Mouse (Mus musculus) midbrain, embryonic 14.5 days (tissue): ENCODE data around the gene Igdcc3. TPM values are rescaled to one million over a fixed set of nuclear protein-coding genes. Genes with fewer than 3 reads are reported as not detected.

Source experiments
- ATAC-seq: fragments of 200-750 bp; cut with Nextera tagmentation; 2 replicates; pipeline ENCODE4 v1.8.0; 2017; ENCODE audit warnings: moderate number of reproducible peaks, moderate library complexity; ENCODE audit not compliant: low FRiP score, low TSS enrichment
- DNase-seq: peaks from one replicate; pipeline ENCODE4 v3.0.0-alpha.2; 2015
- H3K27ac ChIP-seq: fragments of 300-500 bp; sonication (generic); replicated peaks from 2 replicates; pipeline ENCODE4 v1.5.1; 2014; ENCODE audit warnings: mild to moderate bottlenecking, low read depth, low read length, moderate library complexity
- H3K27me3 ChIP-seq: fragments of 300-500 bp; sonication (generic); 2 replicates; pipeline ENCODE4 v1.6.1; 2014; ENCODE audit warnings: low read length, control low read depth, mixed read lengths; ENCODE audit not compliant: control insufficient read depth, insufficient read depth
- H3K36me3 ChIP-seq: fragments of 300-500 bp; sonication (generic); 2 replicates; pipeline ENCODE4 v1.6.1; 2014; ENCODE audit warnings: low read length, control low read depth; ENCODE audit not compliant: control insufficient read depth, insufficient read depth
- H3K4me1 ChIP-seq: fragments of 300-500 bp; sonication (generic); 2 replicates; pipeline ENCODE4 v1.6.1; 2014; ENCODE audit warnings: mild to moderate bottlenecking, antibody characterized with exemption, low read length, control low read depth; ENCODE audit not compliant: control insufficient read depth, insufficient read depth
- H3K4me2 ChIP-seq: fragments of 300-500 bp; sonication (generic); 2 replicates; pipeline ENCODE4 v1.6.1; 2014; ENCODE audit warnings: mild to moderate bottlenecking, low read length, moderate library complexity
- H3K4me3 ChIP-seq: fragments of 300-500 bp; sonication (generic); replicated peaks from 2 replicates; pipeline ENCODE4 v1.5.1; 2014; ENCODE audit warnings: low read depth, low read length
- H3K9ac ChIP-seq: fragments of 300-500 bp; sonication (generic); replicated peaks from 2 replicates; pipeline ENCODE4 v1.6.1; 2014; ENCODE audit warnings: mild to moderate bottlenecking, low read length, moderate library complexity
- H3K9me3 ChIP-seq: fragments of 300-500 bp; sonication (generic); 2 replicates; pipeline ENCODE4 v1.6.1; 2016; ENCODE audit warnings: low read length, control low read depth, mixed read lengths; ENCODE audit not compliant: control insufficient read depth
- WGBS: fragments of 180-500 bp; shearing (Covaris S2); extraction: QIAGEN DNeasy Blood & Tissue Kit; methylation state at CpG from one replicate; pipeline ENCODE4 v1.1.7; 2014; 5-methylcytosine and 5-hydroxymethylcytosine counted together
- polyA plus RNA-seq: library from polyadenylated mRNA; unstranded; fragments of >200 nt; fragmentation: Nextera tagmentation; extraction: Ambion mirVana; gene quantifications from 2 replicates; pipeline ENCODE4 v1.2.1, GENCODE M21; 2014

Igdcc3 gene
- polyA plus RNA-seq, 1 experiment from 2014 or later, result 14.1 TPM

GRCm38 (mm10) chr9:65109132-65110072 is 31.6 kb upstream of the Igdcc3 start:
- ATAC-seq, result peak; percentile 87
- WGBS, result 6% methylated on average over 24 of the region's 24 CpGs
- Histone ChIP-seq H3K36me3 (peaks cover 5% of the 10 kb centered on the region; the same call in 1 of the 2 replicates), H3K4me3 (no peak overlapping the region), H3K9ac (peak overlapping the region; percentile 29; the same call in 1 of the 2 replicates), H3K27me3 (no peaks in the 10 kb centered on the region), H3K4me1 (peaks cover 20% of the 10 kb centered on the region), H3K27ac (peak overlapping the region; percentile 87), H3K4me2 (peak overlapping the region; percentile 43), H3K9me3 (no peaks in the 10 kb centered on the region)
- peak; percentile 80 for DNase-seq

- Histone ChIP-seq H3K4me3 (no peak overlapping the region), H3K4me1 (peaks cover 20% of the 10 kb centered on the region), H3K36me3 (peaks cover 11% of the 10 kb centered on the region; the same call in 1 of the 2 replicates), H3K9ac (no peak overlapping the region), H3K9me3 (no peaks in the 10 kb centered on the region), H3K27ac (no peak overlapping the region), H3K4me2 (no peak overlapping the region), H3K27me3 (no peaks in the 10 kb centered on the region)
- no peak for ATAC-seq
- DNase-seq, result no peak
- 87% methylated on average over 5 of the region's 5 CpGs for WGBS
Measured at GRCm38 (mm10) chr9:65111698-65112097, 29.3 kb upstream of the Igdcc3 start.

GRCm38 (mm10) chr9:65113694-65114093 is 27.3 kb upstream of the Igdcc3 start:
- H3K4me1 ChIP-seq, result peaks cover 20% of the 10 kb centered on the region
- WGBS, result 87% methylated on average over 2 of the region's 2 CpGs
- no peaks in the 10 kb centered on the region for H3K9me3 ChIP-seq
- ATAC-seq (no peak), DNase-seq (no peak)
- no peaks in the 10 kb centered on the region for H3K27me3 ChIP-seq
- no peak overlapping the region for H3K9ac ChIP-seq
- H3K4me3 ChIP-seq, result no peak overlapping the region
- H3K4me2 ChIP-seq, result no peak overlapping the region
- peaks cover 23% of the 10 kb centered on the region for H3K36me3 ChIP-seq
- no peak overlapping the region for H3K27ac ChIP-seq

- H3K27me3 ChIP-seq, result no peaks in the 10 kb centered on the region
- no peak overlapping the region for H3K4me2 ChIP-seq
- WGBS, result 74% methylated on average over 2 of the region's 2 CpGs
- peaks cover 28% of the 10 kb centered on the region for H3K36me3 ChIP-seq
- 0 out of 2 replicates have a peak, but pooled peaks cover under 1% of the 10 kb centered on the region for H3K4me1 ChIP-seq
- H3K4me3 ChIP-seq, result no peak overlapping the region
- no peak for DNase-seq
- no peak overlapping the region for H3K9ac ChIP-seq
- no peak for ATAC-seq
- no peak overlapping the region for H3K27ac ChIP-seq
- no peaks in the 10 kb centered on the region for H3K9me3 ChIP-seq
Measured at GRCm38 (mm10) chr9:65115891-65116290, 25.1 kb upstream of the Igdcc3 start.

- Histone ChIP-seq H3K4me1 (no peaks in the 10 kb centered on the region), H3K36me3 (peaks cover 31% of the 10 kb centered on the region), H3K4me2 (no peak overlapping the region), H3K9me3 (no peaks in the 10 kb centered on the region), H3K27me3 (no peaks in the 10 kb centered on the region), H3K9ac (no peak overlapping the region), H3K4me3 (no peak overlapping the region), H3K27ac (no peak overlapping the region)
- 76% methylated on average over 2 of the region's 2 CpGs for WGBS
- DNase-seq (no peak), ATAC-seq (no peak)
Measured at GRCm38 (mm10) chr9:65117516-65117915, 23.5 kb upstream of the Igdcc3 start.

GRCm38 (mm10) chr9:65120935-65121334 is 20.1 kb upstream of the Igdcc3 start:
- H3K4me3 ChIP-seq, result no peak overlapping the region
- H3K9ac ChIP-seq, result no peak overlapping the region
- H3K9me3 ChIP-seq, result no peaks in the 10 kb centered on the region
- H3K4me1 ChIP-seq, result peaks cover 7% of the 10 kb centered on the region; the same call in 1 of the 2 replicates
- no peak overlapping the region for H3K27ac ChIP-seq
- H3K4me2 ChIP-seq, result no peak overlapping the region
- DNase-seq (peak; percentile 89), ATAC-seq (peak; percentile 41; the same call in 1 of the 2 replicates)
- 5% methylated on average over 3 of the region's 3 CpGs for WGBS
- H3K27me3 ChIP-seq, result no peaks in the 10 kb centered on the region
- H3K36me3 ChIP-seq, result peaks cover 27% of the 10 kb centered on the region

GRCm38 (mm10) chr9:65122545-65122944 is 18.4 kb upstream of the Igdcc3 start:
- Histone ChIP-seq H3K9me3 (no peaks in the 10 kb centered on the region), H3K27me3 (no peaks in the 10 kb centered on the region), H3K9ac (no peak overlapping the region; the same call in 1 of the 2 replicates), H3K36me3 (peaks cover 37% of the 10 kb centered on the region), H3K4me2 (no peak overlapping the region), H3K27ac (no peak overlapping the region), H3K4me3 (no peak overlapping the region), H3K4me1 (peaks cover 7% of the 10 kb centered on the region; the same call in 1 of the 2 replicates)
- DNase-seq (no peak), ATAC-seq (no peak)
- WGBS, result 21% methylated on average over 18 of the region's 18 CpGs

- DNase-seq (peak; percentile 86), ATAC-seq (peak; percentile 63; the same call in 1 of the 2 replicates)
- Histone ChIP-seq H3K27me3 (no peaks in the 10 kb centered on the region), H3K9me3 (no peaks in the 10 kb centered on the region), H3K36me3 (peaks cover 30% of the 10 kb centered on the region), H3K9ac (peak overlapping the region; percentile 60), H3K27ac (no peak overlapping the region), H3K4me2 (peak overlapping the region; percentile 63), H3K4me1 (peaks cover 7% of the 10 kb centered on the region; the same call in 1 of the 2 replicates), H3K4me3 (peak overlapping the region; percentile 35)
- WGBS, result 2% methylated on average over 48 of the region's 48 CpGs
Measured at GRCm38 (mm10) chr9:65123552-65124168, 17.3 kb upstream of the Igdcc3 start.
